Mouse (Mus musculus) heart, postnatal 14 days (tissue): Measurements from ENCODE around the gene Lrrc4c. TPM values are rescaled to one million over a fixed set of nuclear protein-coding genes. Genes with fewer than 3 reads are reported as not detected.

Experiments
- DNase-seq, 2 experiments: peaks; one replicate each; pipeline ENCODE4 v3.0.0; 2021 to 2022
- intact Hi-C: fragments of 180-260 bp; cut with DNase I; formaldehyde crosslinking; loops from one replicate; pipeline ENCODE4 v1.15.1; 2025
- total RNA-seq, 2 experiments: library from RNA; stranded (reverse); gene quantifications; 2 replicates each; pipeline ENCODE4 v1.2.3; 2021

Gene Lrrc4c
- total RNA-seq, 2 experiments from 2014 or later: 0.32 to 0.45 TPM

DNA sequence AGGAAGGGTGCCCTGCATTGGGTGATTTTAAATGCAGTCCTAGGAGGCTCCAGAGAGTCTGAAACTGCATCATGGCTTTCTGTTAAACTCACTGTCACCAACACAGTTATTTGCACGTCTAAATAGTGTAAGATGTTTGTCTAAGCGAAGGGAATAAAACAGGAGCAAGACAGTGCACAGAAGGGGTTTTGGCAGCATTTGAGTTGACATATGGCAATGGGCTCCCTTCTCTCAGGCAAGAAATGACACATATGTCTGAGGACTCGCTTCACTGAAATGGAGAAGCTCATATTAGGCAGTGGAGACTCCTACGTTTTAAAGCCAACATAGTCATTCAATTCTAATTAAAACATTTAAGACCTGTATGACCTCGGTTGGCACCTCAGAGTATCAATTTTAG, 445.6 kb downstream of the Lrrc4c start:
- DNase-seq: no peak
- intact Hi-C loops: no loop called here

DNA sequence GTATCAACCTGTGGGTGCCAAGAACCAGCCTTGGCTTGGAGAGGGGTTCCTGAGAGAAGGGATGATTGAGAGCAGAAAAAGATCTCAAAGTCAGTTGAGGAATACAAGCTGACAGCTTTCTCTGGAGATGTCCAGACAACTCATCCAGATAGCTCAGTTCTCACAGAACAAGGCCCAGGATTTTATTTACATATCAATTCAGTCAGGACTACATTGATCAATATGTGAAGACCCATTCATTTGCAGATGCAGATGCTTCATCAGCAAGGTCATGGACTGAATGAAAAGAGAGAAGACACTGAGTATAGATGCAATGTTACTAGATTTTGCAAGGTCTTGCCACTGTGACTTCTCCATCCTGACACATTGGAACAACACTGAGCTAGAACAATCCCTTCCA, 457.4 kb downstream of the Lrrc4c start:
- no peak for DNase-seq
- intact Hi-C loops: no loop called here

DNA sequence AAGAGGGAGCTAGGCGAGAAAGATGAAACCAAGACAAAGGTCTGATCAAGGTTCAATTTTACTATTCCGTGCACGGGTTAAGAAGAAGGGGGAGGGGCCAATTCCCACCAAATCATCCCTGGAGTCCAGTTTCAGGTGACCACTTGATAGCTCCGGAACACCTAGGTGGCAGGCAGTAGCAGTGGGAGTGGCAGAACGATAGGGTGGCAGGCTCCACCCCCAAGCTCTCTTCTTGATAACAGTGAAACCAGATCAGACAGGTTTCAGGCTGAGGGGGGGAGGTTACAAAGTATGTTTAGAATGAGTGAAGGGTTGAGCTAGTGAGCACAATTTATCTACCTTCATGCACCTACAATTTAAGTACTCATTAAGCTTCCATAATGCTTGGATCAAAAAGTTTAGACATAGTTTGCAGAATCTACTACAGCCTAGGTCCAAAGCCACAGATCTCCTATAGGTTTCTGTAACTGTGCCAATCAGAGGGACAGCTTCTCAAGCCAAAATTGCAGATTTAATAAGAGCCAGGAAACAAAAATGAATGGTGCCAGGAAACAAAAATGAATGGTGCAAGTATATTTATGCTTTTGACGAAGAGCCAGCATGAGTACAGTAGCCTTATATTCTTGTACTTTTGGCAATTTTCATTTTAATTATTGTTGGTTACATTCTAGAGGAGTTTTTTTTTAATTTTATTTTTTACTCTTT, 478.9 kb downstream of the Lrrc4c start:
- DNase-seq: no peak
- intact Hi-C loops: no loop called here

DNA sequence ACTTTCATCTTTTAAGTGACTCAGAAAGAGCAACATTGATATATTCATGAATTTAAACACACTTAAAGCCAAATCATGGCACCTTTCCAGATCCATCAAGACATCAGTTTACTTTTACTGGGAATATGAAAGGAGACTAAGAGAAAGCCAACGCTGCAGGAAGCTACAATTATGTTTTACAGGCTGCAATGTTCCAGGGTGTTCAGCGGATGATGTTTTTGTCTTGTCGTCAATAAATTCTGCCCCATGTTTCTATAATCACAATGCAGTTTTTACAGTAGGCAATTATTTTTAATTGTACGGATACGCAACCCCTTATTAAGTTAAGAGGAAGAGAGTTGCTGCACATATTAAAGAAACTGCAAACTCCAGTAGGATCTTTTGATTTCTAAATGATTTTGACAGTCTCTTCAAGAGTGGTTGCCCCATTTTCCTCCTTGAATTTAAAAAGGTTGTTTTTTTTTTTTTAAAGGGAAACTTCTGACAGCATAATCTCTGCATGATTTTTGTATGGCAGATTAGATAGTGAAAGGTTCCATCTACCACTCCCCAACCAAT, 532.9 kb downstream of the Lrrc4c start:
- DNase-seq: no peak
- intact Hi-C loops: no loop called here

DNA sequence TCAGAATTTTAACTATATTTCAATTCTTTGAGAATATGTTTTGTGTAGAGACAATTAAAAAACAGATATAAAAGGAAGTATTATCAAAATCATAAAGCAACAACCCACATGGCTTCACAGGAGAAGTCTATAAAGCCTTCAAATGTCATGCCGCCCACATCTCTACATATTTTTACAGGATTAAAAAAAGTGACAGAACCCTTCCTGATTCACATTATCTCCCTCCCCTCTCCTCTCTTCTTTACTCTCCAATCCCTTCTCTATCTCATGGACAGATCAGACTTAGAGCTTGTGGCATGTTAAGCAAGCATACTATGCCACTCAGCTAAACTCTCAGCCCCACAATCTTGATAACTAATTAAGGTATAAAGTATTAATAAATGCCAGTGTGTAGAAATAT, 535.8 kb downstream of the Lrrc4c start:
- no peak for DNase-seq
- intact Hi-C loops: no loop called here

DNA sequence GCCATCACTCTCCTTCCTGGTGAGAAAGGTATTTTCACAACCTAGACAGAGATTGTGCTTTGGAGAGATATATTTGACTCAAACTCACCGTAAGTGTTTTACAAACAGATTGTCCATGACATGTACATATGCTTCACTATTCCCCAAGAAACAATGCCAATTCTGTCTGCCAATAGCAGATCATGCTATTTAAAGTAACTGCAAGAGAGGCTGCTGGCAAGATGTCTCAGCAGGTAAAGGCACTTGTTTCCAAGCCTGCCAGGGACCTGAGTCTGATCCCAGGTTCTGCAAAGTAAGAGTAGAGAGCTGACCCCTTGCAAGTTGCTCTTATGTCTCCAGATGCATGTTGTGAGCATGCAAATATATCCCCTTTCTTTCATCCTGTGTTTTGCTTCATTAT, 558.1 kb downstream of the Lrrc4c start:
- DNase-seq: no peak
- intact Hi-C loops: no loop called here

DNA sequence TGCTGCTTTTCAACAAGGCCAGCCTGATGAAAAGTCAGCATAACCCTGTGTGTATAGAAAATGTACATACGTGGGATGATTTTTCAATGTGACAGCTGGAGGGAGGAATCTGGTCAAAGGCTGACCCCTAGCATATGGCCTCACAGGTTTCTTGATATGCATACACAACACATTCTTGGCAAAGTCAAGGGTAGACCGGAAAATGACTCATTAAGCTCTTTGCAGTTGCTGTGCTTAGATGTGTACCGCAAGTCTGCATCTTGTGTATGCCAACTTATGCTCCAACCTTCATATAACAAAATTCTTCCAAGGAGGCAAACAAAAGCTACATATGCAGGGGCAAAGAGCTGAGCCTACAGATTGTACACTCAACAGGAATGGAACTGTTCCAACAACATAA, 631.6 kb downstream of the Lrrc4c start:
- DNase-seq: no peak
- intact Hi-C loops: no loop called here

DNA sequence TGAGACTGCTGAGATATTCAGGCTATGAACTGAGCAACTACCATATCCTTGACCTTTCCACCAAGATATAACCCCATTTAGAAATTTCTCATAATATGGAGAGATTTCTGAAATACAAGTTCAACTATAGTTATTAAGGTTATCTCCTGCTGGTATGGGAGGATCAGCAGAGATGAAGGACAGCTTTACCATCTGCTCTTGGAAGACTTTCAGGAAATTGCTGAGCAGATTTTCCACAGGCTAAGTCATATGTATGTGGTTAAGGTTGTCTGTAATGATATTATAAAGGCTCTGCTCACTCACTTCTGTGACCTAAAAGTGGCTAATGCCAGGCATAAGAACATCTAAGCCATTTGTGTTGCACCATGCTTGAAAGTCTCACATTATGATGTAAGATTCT, 681.6 kb downstream of the Lrrc4c start:
- intact Hi-C loops: no loop called here
- DNase-seq: no peak

DNA sequence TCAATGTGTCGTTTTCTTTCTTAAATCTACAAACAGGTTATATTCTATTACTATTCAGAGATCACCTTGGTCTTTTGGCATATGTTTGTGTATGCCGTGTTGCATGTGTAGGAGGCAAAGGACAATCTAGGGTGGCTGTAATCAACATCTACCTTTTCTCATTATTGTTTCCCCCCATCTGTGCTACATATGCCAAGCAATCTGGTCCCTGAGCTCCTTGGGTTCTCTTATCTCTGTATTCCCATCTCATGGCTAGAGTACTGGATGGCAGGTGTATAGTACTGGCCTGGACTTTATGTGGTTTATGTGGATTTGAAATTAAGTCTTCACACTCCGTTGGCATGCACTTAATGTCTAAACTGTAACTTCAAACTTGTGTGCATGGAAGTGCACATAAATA, 700.4 kb downstream of the Lrrc4c start:
- intact Hi-C loops: no loop called here

DNA sequence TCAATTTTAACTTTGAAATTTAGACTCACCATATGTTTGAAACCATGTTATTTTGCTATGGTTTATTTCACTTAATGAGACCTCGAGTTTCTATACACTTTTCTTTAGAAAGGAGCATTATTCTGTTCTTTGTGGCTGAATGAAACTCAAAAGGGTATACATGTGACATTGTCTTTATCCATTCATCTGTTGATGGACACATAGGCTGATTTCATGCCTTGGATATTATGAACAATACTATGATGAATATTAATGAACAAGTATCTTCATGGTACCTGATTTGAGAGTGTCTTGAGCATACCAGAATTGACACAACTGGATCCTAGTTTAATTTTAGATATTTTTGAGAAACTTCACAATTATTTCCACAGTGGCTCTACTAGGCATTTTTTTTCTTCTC, 709.0 kb downstream of the Lrrc4c start:
- intact Hi-C loops: no loop called here
- DNase-seq: no peak

More for the DNA sequence above, 700.4 kb downstream of the Lrrc4c start:
- no peak for DNase-seq

DNA sequence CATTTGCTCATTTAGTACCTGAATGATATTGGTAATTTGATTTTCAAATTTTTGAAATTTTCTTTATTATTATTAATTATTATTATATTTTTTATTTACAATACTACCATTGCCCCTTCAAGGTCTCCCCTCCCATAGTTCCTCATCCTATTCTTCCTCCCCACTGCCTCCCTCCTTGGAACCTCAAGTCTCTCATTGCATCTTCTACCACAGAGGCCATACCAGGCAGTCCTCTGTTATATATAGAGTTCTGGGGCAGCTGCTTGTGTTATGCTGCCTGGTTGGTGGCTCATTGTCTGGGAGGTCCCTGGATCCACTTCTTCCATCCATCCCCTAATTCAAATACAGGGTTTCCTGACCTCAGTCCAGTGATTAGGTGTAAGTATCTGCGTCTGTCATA, 709.6 kb downstream of the Lrrc4c start:
- intact Hi-C loops: no loop called here
- no peak for DNase-seq

DNA sequence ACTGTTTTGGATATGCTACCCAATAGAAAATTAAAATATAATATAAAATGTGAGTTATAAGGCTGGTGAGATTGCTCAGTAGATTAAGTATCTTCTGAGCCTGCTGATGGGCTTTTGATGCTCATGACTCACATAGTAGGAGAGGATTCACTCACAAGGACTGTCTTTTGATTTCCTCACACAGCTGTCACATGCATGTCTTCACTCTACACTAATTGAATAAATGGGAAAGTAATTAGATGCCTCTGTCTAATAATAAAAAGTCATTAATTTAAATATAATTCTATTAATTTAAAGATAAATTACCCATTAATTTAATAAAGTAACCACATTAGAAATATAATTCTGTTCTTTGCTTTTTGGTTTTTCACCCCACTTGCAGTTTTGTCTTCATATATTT, 718.4 kb downstream of the Lrrc4c start:
- intact Hi-C loops: no loop called here

DNA sequence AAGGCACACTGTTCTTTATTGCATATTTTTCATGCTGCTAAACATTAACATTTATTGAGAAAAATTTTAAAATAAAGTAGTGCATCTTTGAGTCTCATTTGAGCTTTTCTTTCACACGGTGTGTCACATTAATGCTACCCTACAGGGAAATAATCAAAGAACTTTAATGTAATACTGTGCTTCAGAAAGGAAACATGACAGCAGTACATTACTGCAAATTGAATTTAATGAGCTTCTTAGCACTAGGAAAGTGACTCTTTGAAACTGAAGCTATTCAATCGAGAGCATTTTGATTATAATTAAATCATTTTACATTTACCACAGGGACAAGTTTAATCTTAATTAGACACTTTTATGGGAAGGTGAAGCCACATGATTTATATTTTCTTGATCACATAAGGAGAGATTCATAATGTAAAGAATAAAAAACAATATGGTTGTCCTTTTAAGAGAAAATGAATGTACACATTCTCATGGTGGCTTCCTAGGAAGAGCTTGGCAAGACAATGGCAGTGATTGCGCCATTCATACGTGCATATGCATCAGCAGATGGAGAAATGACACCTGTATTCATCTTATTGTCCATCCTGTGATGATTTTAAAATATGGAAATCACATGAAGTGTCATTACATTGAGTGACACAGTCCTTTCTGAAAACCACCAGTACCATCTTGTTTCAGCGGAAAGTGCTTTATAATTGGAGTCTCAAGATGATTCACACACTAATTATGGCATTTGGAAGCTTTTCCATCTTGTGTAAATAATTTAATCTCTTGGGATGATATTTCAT, 719.2 kb downstream of the Lrrc4c start:
- no peak for DNase-seq
- intact Hi-C loops: no loop called here

More for the DNA sequence above, 718.4 kb downstream of the Lrrc4c start:
- DNase-seq: no peak

DNA sequence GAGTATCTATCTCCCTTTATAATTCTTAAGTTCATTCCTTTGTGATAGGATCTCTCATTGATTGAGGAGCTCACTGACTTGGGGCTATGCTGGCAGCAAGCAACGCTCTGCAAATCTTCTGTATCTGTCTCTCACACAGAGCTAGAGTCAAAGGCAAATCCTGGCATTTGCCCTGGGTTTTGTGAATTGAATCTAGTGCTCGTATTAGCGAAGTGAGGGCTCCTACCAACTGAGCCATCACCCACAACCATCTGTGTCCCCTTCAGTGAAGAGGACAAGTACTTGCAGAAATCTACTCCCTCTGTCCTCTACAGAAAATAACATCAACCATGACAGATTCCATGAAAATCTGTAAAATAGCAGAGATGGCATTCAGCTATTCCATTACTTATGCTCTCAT, 726.0 kb downstream of the Lrrc4c start:
- intact Hi-C loops: no loop called here
- DNase-seq: no peak

DNA sequence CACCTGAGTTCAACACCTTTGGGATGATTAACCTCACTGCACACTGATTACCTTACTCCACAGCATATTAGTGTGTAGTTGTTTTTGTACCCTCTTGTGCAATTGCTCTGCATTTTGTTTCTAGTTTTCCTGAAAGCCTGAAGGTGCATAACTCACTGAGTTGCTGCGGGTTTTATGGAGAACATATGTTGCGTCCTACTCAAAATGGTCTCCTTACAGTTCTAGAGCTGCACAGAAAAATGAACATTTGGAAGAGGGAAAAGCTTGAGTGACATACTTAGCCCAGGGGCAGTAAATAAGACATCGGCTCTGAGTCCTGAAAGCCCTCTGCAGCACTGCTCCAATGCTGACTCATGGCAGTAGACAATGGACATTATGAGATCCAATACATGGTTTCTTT, 727.7 kb downstream of the Lrrc4c start:
- DNase-seq: no peak
- intact Hi-C loops: no loop called here

DNA sequence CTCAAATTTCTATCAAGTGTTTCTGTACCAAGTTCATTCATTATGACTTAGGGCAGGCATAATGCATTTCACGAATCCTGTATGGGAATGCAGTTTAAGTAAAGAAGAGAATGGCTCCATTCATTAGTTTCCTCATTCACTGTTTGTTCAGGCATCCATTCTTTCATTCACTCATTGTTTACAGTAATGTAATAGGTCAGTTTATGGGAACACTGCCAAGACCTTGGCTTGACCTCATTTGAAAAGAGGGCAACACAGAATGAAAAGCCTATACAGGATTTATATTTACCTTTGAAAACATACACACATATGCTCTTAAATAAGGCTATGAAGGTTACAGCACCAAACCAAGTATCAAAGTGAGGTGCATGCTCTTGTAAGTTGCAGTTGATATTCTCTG, 762.2 kb downstream of the Lrrc4c start:
- DNase-seq: no peak
- intact Hi-C loops: no loop called here

DNA sequence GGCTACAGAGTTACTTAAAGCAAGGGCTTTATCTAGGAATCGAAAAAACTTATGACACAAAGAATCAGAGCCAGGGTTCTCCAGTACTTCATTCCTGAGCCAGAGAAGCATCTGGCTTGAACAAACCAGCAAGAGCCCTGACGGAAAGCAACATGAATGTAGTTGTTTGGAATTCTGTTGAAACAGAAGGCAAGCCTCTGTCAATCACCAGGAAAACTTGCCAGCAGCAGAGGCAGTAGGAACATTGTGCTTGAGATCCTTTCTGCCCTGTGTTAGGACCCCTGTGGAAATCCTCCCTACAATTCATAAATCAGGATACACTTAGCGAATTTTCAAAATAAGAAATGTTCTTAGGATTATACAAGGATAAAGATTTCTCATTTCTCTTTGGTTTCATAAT, 780.0 kb downstream of the Lrrc4c start:
- intact Hi-C loops: no loop called here
- no peak for DNase-seq

DNA sequence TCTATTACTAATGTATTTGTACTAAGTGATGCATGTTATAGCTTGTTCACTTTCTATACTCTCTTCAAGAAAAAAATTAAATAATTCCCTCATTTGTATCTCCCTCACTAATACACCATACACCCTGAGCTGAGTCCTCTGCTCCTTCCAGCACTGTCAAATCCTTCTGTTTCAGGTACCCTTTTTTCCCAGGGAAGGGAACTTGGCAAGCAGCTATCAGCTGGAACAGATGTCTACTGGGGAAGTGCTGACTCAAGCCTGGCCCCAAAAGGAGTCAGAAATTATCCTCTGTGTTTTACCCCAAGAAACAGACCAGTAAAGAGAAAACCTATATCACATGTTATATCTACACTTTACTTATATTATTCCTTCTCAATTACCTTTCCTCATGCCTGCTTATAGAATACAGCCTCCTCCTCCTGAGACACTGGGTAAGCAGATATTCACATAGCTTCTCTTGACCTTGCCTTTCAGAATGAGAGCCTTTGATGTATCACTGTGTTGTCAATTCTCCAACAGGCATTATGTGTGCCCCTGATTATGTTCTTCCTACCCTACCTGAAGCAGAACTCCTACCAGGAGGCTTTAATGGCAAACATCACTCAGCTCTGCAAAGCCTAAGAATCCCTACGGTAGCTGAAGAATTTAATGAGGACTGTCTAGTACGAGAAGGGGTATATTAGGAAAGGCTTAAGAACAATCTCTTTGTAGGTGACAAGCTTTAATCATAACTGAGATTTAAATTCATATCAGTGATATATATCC, 785.6 kb downstream of the Lrrc4c start:
- no peak for DNase-seq
- intact Hi-C loops: no loop called here

DNA sequence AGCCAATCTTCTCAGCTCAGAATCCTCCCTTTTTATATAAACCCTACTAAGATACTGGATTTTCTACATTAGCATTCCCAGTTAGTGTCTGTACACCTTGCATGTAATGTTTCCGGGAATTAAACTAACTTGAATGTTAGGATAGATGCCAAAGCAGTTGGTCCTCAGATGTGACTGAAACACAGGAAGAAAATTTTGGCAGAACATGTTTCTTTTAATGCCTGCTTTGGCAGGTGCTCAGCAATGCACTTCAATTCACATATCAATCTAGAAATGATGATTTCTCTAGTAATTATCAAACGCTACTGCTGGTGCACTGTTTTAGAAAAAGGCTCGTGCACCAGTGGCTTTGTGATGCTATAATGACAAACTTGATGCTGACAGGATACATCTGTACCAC, 806.3 kb downstream of the Lrrc4c start:
- no peak for DNase-seq
- intact Hi-C loops: no loop called here

DNA sequence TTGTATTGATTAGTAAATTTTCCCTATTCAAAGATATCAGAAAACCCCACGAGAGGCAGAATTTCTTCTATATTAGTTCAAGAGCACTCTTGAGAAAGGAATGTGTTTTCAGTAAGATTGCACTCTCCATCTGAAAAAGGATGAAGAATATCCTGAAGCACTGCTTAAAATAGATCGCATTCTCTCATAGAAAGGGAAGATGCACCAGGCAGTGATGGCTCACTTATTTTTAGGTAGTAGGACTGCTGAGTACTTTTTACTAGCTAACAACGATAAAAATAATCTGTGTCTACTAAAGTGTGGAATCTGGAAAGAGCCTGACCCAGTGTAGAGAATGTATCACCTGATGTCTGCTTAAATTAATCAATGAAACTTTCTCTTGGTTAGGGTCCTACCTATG, 820.5 kb downstream of the Lrrc4c start:
- no peak for DNase-seq
- intact Hi-C loops: no loop called here

DNA sequence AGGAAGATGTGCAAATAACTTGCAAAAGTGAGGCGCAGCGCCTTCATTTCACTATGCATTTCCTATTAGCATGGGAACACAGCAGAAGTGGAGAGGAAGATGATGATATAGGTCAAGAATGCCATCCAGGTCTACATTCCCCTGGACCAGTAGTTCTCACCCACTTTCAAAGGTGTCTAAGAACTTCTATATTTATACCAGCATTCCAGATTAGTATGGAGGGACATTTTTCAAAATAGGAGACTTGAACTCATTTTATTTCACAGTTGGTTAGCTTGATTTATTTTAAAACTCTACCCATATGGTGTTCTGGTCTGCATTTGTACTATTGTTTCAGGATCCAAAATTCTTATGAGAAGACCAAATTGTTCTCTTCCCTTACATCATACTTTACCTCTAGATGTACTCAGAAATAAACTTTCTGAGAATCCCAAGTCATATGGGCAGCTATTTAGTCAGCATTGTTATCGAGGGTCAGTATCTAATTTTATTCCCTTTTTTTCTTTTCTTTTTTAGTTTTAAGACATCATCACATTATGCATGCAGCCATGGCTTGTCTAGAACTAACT, 833.7 kb downstream of the Lrrc4c start:
- DNase-seq: no peak
- intact Hi-C loops: no loop called here
